Mouse (Mus musculus): ENCODE measurements around the gene Ttc39a. TPM values are rescaled to one million over a fixed set of nuclear protein-coding genes. Genes with fewer than 3 reads are reported as not detected.

The Ttc39a gene
- polyA plus RNA-seq (2012; rRNA removed; ENCODE audit: low replicate concordance), result 14.1 and 14.7 TPM in 2 replicates

DNA sequence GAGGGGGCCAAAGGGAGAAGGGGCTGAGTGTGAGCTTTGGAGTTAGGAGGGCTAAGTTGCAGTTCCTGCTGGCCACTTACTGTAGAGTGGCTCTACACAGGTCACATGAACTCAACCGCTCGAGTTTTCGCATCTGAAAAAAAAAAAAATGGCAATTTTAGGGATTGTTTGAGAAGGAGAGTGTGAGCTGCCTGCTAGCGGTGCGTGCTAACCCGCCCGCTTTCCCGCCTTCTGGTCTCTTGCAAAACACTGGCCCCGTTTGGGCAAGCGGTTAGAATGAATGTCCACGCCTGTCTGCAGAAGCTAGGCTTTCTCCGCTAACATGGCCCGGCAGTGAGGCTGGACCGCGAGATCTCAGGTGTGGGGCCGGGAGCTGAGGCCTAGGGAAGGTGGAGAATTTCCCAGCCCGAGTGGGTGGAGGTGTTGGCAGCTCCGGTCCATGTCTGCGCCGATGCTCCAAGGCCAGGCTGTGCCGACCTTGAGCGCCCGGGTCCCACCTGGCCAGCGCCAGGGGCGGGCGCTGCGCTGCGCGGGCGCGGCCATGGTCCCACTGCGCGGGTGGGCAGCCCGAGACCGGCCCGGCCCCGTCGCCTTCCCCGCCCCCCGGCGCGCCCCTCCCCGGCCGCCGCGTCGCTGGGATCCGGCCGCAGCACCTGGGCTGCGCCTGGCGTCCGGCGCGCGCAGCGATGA is at the start of gene Ttc39a:
Ttc39a (plus strand) TSS at position 138 of the 690 bp plus-strand sequence.

DNA sequence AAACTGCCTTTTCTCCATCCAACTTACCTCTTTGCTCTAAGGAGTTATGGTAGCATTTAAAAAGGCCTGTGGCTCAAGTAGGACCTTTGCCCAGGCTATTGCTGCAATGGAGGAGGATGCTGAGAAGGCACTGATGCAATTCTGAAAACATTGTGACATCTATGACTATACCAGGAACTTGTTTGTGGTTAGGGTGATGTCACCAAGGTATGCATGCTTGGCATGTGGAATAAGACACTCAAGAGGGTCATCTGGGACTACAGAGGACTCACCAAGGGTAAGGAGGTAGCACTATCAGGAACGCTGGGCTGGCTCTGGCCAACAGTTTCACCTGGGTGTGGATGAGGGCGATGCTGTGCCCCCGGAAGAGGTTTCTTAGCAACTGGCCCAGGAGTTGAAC is 78.2 kb downstream of the Ttc39a start, which contains the start of gene Rnf11:
Rnf11 (minus strand) TSS at position 108 of the 400 bp plus-strand sequence.

Other genes starting within 250 kb of the Ttc39a start
- gene Osbpl9, start 204.4 kb upstream of the Ttc39a start, polyA plus RNA-seq (2012; rRNA removed; ENCODE audit: low replicate concordance), result 91.4 and 247 TPM in 2 replicates
- gene Calr4, start 172.1 kb upstream of the Ttc39a start, polyA plus RNA-seq (2012; rRNA removed; ENCODE audit: low replicate concordance), result 0.10 TPM in 1 of 2 replicates, not detected in the other
- 7.2 and 22.6 TPM in 2 replicates for gene Eps15, start 126.4 kb upstream of the Ttc39a start, polyA plus RNA-seq (2012; rRNA removed; ENCODE audit: low replicate concordance)
- 42.7 and 79.5 TPM in 2 replicates for gene Rnf11, start 78.1 kb downstream of the Ttc39a start, polyA plus RNA-seq (2012; rRNA removed; ENCODE audit: low replicate concordance)
- gene 4930522H14Rik, start 124.7 kb downstream of the Ttc39a start, polyA plus RNA-seq (2012; rRNA removed; ENCODE audit: low replicate concordance), result not detected in 2 replicates

All from mammary gland, adult 2 months (tissue).